Mouse (Mus musculus): Measurements from ENCODE around the gene Inhbe. TPM values are rescaled to one million over a fixed set of nuclear protein-coding genes. Genes with fewer than 3 reads are reported as not detected.

Inhbe gene
- polyA plus RNA-seq, 1 experiment from 2014 or later, result not detected

- Histone ChIP-seq H3K4me3 (peak overlapping the region; percentile 72), H3K36me3 (replicated peaks) (peaks cover 26% of the 10 kb centered on the region), H3K4me1 (peaks cover 45% of the 10 kb centered on the region), H3K27ac (replicated peaks) (peak overlapping the region; percentile 96), H3K9me3 (no peaks in the 10 kb centered on the region), H3K27me3 (replicated peaks; ENCODE audit: low read depth, poor library complexity, severe bottlenecking) (peaks cover 23% of the 10 kb centered on the region)
- under 1% methylated on average over 27 of the region's 27 CpGs for WGBS
- peak; percentile 88 for DNase-seq (ENCODE audit: low spot score)
Observed at GRCm38 (mm10) chr10:127340577-127341359, 13.4 kb downstream of the Inhbe start.

- peaks cover 23% of the 10 kb centered on the region for H3K27me3 ChIP-seq (replicated peaks; ENCODE audit: low read depth, poor library complexity, severe bottlenecking)
- H3K4me1 ChIP-seq, result peaks cover 45% of the 10 kb centered on the region
- no peaks in the 10 kb centered on the region for H3K9me3 ChIP-seq
- DNase-seq (ENCODE audit: low spot score), result peak; percentile 93
- H3K4me3 ChIP-seq, result peak overlapping the region; percentile 72
- WGBS, result under 1% methylated on average over 42 of the region's 42 CpGs
- peak overlapping the region; percentile 96 for H3K27ac ChIP-seq (replicated peaks)
- peaks cover 35% of the 10 kb centered on the region for H3K36me3 ChIP-seq (replicated peaks)
Observed at GRCm38 (mm10) chr10:127339683-127340576, 14.3 kb downstream of the Inhbe start.

- DNase-seq (ENCODE audit: low spot score), result peak; percentile 90
- Histone ChIP-seq H3K27ac (replicated peaks) (peak overlapping the region; percentile 96), H3K36me3 (replicated peaks) (peaks cover 43% of the 10 kb centered on the region), H3K9me3 (no peaks in the 10 kb centered on the region), H3K4me1 (peaks cover 45% of the 10 kb centered on the region), H3K4me3 (peak overlapping the region; percentile 72), H3K27me3 (replicated peaks; ENCODE audit: low read depth, poor library complexity, severe bottlenecking) (peaks cover 23% of the 10 kb centered on the region)
- under 1% methylated on average over 31 of the region's 31 CpGs for WGBS
Observed at GRCm38 (mm10) chr10:127338930-127339682, 15.1 kb downstream of the Inhbe start.

GRCm38 (mm10) chr10:127337536-127338099 lies 16.6 kb downstream of the Inhbe start:
- no peaks in the 10 kb centered on the region for H3K9me3 ChIP-seq
- peaks cover 23% of the 10 kb centered on the region for H3K27me3 ChIP-seq (replicated peaks; ENCODE audit: low read depth, poor library complexity, severe bottlenecking)
- H3K4me3 ChIP-seq, result no peak overlapping the region
- WGBS, result 85% methylated on average over 6 of the region's 6 CpGs
- peaks cover 46% of the 10 kb centered on the region for H3K4me1 ChIP-seq
- no peak for DNase-seq (ENCODE audit: low spot score)
- peaks cover 57% of the 10 kb centered on the region for H3K36me3 ChIP-seq (replicated peaks)
- no peak overlapping the region for H3K27ac ChIP-seq (replicated peaks)

GRCm38 (mm10) chr10:127336952-127337351 lies 17.3 kb downstream of the Inhbe start:
- 71% methylated on average over 5 of the region's 5 CpGs for WGBS
- H3K36me3 ChIP-seq (replicated peaks), result peaks cover 64% of the 10 kb centered on the region
- DNase-seq (ENCODE audit: low spot score), result no peak

GRCm38 (mm10) chr10:127335271-127335670 lies 18.9 kb downstream of the Inhbe start:
- Histone ChIP-seq H3K4me3 (no peak overlapping the region), H3K36me3 (replicated peaks) (peaks cover 80% of the 10 kb centered on the region), H3K27me3 (replicated peaks; ENCODE audit: low read depth, poor library complexity, severe bottlenecking) (peaks cover 25% of the 10 kb centered on the region), H3K4me1 (peaks cover 33% of the 10 kb centered on the region), H3K27ac (replicated peaks) (no peak overlapping the region), H3K9me3 (no peaks in the 10 kb centered on the region)
- no peak for DNase-seq (ENCODE audit: low spot score)
- whole genome bisulfite sequencing, result 72% methylated on average over 1 of the region's 1 CpGs

More at GRCm38 (mm10) chr10:127336952-127337351, 17.3 kb downstream of the Inhbe start:
- Histone ChIP-seq H3K4me3 (no peak overlapping the region), H3K27me3 (replicated peaks; ENCODE audit: low read depth, poor library complexity, severe bottlenecking) (peaks cover 23% of the 10 kb centered on the region), H3K27ac (replicated peaks) (no peak overlapping the region), H3K4me1 (peaks cover 45% of the 10 kb centered on the region), H3K9me3 (no peaks in the 10 kb centered on the region)

- Histone ChIP-seq H3K27me3 (replicated peaks; ENCODE audit: low read depth, poor library complexity, severe bottlenecking) (peaks cover 45% of the 10 kb centered on the region), H3K4me3 (no peak overlapping the region), H3K27ac (replicated peaks) (no peak overlapping the region), H3K9me3 (no peaks in the 10 kb centered on the region), H3K36me3 (replicated peaks) (peaks cover 85% of the 10 kb centered on the region), H3K4me1 (peaks cover 16% of the 10 kb centered on the region)
- DNase-seq (ENCODE audit: low spot score), result no peak
- WGBS, result 67% methylated on average over 5 of the region's 5 CpGs
Observed at GRCm38 (mm10) chr10:127333152-127333551, 21.1 kb downstream of the Inhbe start.

GRCm38 (mm10) chr10:127332211-127332874 lies 21.9 kb downstream of the Inhbe start:
- Histone ChIP-seq H3K36me3 (replicated peaks) (peaks cover 77% of the 10 kb centered on the region), H3K27ac (replicated peaks) (0 out of 2 replicates have a peak overlapping the region, but pooled peaks have one; percentile 65), H3K4me3 (peak overlapping the region; percentile 47), H3K4me1 (peaks cover 17% of the 10 kb centered on the region), H3K9me3 (no peaks in the 10 kb centered on the region), H3K27me3 (replicated peaks; ENCODE audit: low read depth, poor library complexity, severe bottlenecking) (peaks cover 46% of the 10 kb centered on the region)
- WGBS, result 29% methylated on average over 31 of the region's 31 CpGs
- peak; percentile 49 for DNase-seq (ENCODE audit: low spot score)

GRCm38 (mm10) chr10:127330212-127330611 lies 24.0 kb downstream of the Inhbe start:
- no peak for DNase-seq (ENCODE audit: low spot score)
- peaks cover 38% of the 10 kb centered on the region for H3K4me1 ChIP-seq
- peaks cover 55% of the 10 kb centered on the region for H3K36me3 ChIP-seq (replicated peaks)
- no peak overlapping the region for H3K27ac ChIP-seq (replicated peaks)
- WGBS, result 78% methylated on average over 7 of the region's 7 CpGs
- H3K9me3 ChIP-seq, result no peaks in the 10 kb centered on the region
- no peak overlapping the region for H3K4me3 ChIP-seq
- H3K27me3 ChIP-seq (replicated peaks; ENCODE audit: low read depth, poor library complexity, severe bottlenecking), result peaks cover 67% of the 10 kb centered on the region

- 49% methylated on average over 18 of the region's 18 CpGs for WGBS
- H3K36me3 ChIP-seq (replicated peaks), result peaks cover 30% of the 10 kb centered on the region
- peaks cover 44% of the 10 kb centered on the region for H3K4me1 ChIP-seq
- H3K27ac ChIP-seq (replicated peaks), result no peak overlapping the region
- H3K9me3 ChIP-seq, result no peaks in the 10 kb centered on the region
- DNase-seq (ENCODE audit: low spot score), result no peak
- 0 out of 2 replicates have a peak overlapping the region, but pooled peaks have one; percentile 63 for H3K4me3 ChIP-seq
- H3K27me3 ChIP-seq (replicated peaks; ENCODE audit: low read depth, poor library complexity, severe bottlenecking), result peaks cover 93% of the 10 kb centered on the region
Observed at GRCm38 (mm10) chr10:127327461-127328145, 26.6 kb downstream of the Inhbe start.

- Histone ChIP-seq H3K9me3 (no peaks in the 10 kb centered on the region), H3K4me3 (peak overlapping the region; percentile 63), H3K27me3 (replicated peaks; ENCODE audit: low read depth, poor library complexity, severe bottlenecking) (peaks cover 100% of the 10 kb centered on the region), H3K4me1 (peaks cover 39% of the 10 kb centered on the region), H3K27ac (replicated peaks) (no peak overlapping the region; the same call in 1 of the 2 replicates), H3K36me3 (replicated peaks) (peaks cover 22% of the 10 kb centered on the region)
- DNase-seq (ENCODE audit: low spot score), result no peak
- 4% methylated on average over 29 of the region's 29 CpGs for WGBS
Observed at GRCm38 (mm10) chr10:127326828-127327227, 27.4 kb downstream of the Inhbe start.

All from embryonic facial prominence, embryonic 10.5 days (tissue).